Mouse (Mus musculus): Measurements from ENCODE around the gene Gstt1. TPM values are rescaled to one million over a fixed set of nuclear protein-coding genes. Genes with fewer than 3 reads are reported as not detected.

The Gstt1 gene
- total and polyA plus RNA-seq, 3 experiments: 1.3 to 3.8 TPM; not detected in 1

DNA sequence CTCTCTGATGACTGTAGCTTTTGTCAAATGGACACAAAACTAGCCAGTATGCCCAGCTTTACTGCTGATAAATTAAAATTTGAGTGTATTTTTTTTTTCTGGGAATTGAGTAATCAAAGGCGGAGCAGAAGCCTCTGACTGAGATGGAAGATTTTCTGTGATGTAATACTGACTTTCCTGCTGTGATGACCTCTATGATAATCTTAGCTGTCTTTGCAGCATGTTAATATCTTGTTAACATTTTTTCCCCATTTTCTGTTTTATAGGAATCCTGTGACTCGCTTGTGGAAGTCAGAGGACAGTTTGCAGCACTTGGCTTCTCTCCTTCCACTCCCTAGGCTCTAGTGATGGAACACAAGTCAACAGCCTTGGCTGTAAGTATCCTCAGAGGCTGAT lies 31.9 kb upstream of the Gstt1 start:
- H3K9ac ChIP-seq (ENCODE audit: control insufficient read depth, low read depth, low read length, poor library complexity, severe bottlenecking): no peak overlapping the region
- no peak for TF ChIP-seq ZMIZ1 (IDR thresholded peaks at IDR 0.05; ENCODE audit: low read depth, low read length)
- no peak for TF ChIP-seq BHLHE40 (IDR thresholded peaks at IDR 0.05; ENCODE audit: borderline replicate concordance, low read depth, low read length)
- no peak for TF ChIP-seq POLR2AphosphoS5 (IDR thresholded peaks at IDR 0.05; ENCODE audit: borderline replicate concordance, low read depth, low read length)
- TF ChIP-seq MEF2A (IDR thresholded peaks at IDR 0.05; ENCODE audit: extremely low read depth, insufficient replicate concordance, low read depth, low read length, poor library complexity, severe bottlenecking): no peak
- TF ChIP-seq TAL1 (IDR thresholded peaks at IDR 0.05; ENCODE audit: low read length): no peak
- TF ChIP-seq ZNF384 (IDR thresholded peaks at IDR 0.05; ENCODE audit: low read depth, low read length): no peak
- no peak for TF ChIP-seq USF1 (IDR thresholded peaks at IDR 0.05; ENCODE audit: low read depth, low read length)
- TF ChIP-seq TBP (IDR thresholded peaks at IDR 0.05; ENCODE audit: low read depth, low read length): no peak
- H3K4me1 ChIP-seq (ENCODE audit: control insufficient read depth in 1 of 2, insufficient read depth in 2 of 2, low read length in 2 of 2): peaks cover 3 to 43% of the 10 kb centered on the region in 2 experiments
- H3K9me3 ChIP-seq (replicated peaks; ENCODE audit: insufficient read depth, low read length): no peaks in the 10 kb centered on the region
- DNase-seq (ENCODE audit: low read depth, low spot score): no peak
- H3K36me3 ChIP-seq (ENCODE audit: control insufficient read depth in 1 of 2, insufficient read depth in 2 of 2, low read length in 2 of 2): peaks cover 0 to 36% of the 10 kb centered on the region in 2 experiments; a peak in 2 of 4 replicates
- no peak overlapping the region for H3K27ac ChIP-seq (ENCODE audit: control insufficient read depth, low read depth, low read length)
- H3K4me3 ChIP-seq (ENCODE audit: control insufficient read depth in 1 of 2, insufficient read depth in 1 of 2, low read depth in 2 of 2, low read length in 2 of 2): no peak overlapping the region
- H3K79me2 ChIP-seq (ENCODE audit: control insufficient read depth, insufficient read depth, low read length, poor library complexity): no peaks in the 10 kb centered on the region; the same call in 1 of the 2 replicates
- no peaks in the 10 kb centered on the region for H3K27me3 ChIP-seq (ENCODE audit: control insufficient read depth in 1 of 2, insufficient read depth in 2 of 2, low read length in 2 of 2)

DNA sequence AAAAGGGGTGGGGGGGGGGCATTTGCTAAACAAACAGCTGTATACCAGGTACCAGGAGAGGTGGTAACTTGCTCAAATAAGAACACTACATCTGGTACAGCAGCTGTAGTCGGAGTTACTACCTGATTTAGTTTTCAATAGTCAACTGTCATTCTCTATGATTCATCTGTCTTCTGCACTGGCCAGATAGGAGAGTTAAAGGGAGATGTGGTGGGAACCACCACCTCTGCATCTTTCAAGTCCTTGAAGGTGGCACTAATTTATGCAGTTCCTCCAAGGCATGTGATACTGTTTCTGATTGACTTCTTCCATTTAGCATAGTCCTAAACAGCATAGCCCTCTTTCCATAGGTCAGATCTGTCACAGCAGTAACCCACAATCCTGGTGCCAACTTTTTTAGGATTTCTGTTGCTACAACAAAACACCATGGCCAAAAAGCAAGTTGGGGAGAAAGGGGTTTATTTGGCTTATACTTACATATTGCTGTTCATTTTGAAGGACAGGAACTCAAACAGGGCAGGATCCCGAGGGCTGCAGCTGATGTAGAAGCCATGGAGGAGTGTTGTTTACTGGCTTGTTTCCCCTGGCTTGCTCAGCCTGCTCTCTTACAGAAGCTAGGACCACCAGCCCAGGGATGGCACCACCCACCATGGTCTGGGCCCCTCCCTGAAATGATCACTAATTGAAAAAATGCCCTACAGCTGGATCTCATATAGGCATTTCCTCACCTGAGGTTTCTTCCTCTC lies 31.3 kb upstream of the Gstt1 start:
- Histone ChIP-seq H3K4me1 (ENCODE audit: control insufficient read depth in 1 of 2, insufficient read depth in 2 of 2, low read length in 2 of 2) (peaks cover 3 to 42% of the 10 kb centered on the region in 2 experiments), H3K4me3 (ENCODE audit: control insufficient read depth in 1 of 2, insufficient read depth in 1 of 2, low read depth in 2 of 2, low read length in 2 of 2) (no peak overlapping the region), H3K9ac (ENCODE audit: control insufficient read depth, low read depth, low read length, poor library complexity, severe bottlenecking) (no peak overlapping the region), H3K36me3 (ENCODE audit: control insufficient read depth in 1 of 2, insufficient read depth in 2 of 2, low read length in 2 of 2) (peaks cover 0 to 32% of the 10 kb centered on the region in 2 experiments; a peak in 2 of 4 replicates), H3K9me3 (replicated peaks; ENCODE audit: insufficient read depth, low read length) (no peaks in the 10 kb centered on the region), H3K27ac (ENCODE audit: control insufficient read depth, low read depth, low read length) (peak overlapping the region; percentile 61), H3K27me3 (ENCODE audit: control insufficient read depth in 1 of 2, insufficient read depth in 2 of 2, low read length in 2 of 2) (no peaks in the 10 kb centered on the region), H3K79me2 (ENCODE audit: control insufficient read depth, insufficient read depth, low read length, poor library complexity) (no peaks in the 10 kb centered on the region)
- peak; percentile 55 for DNase-seq (ENCODE audit: low read depth, low spot score)
- no peak for TF ChIP-seq KAT2A (conservative IDR thresholded peaks at IDR 0.05; ENCODE audit: low read depth, low read length)
- TF ChIP-seq NELFE (IDR thresholded peaks at IDR 0.05; ENCODE audit: low read depth, low read length): peak; percentile 48
- TF ChIP-seq TCF12 (IDR thresholded peaks at IDR 0.05; ENCODE audit: low read depth, low read length): peak; percentile 44; the same call in 1 of the 2 replicates
- TF ChIP-seq CTCF (IDR thresholded peaks at IDR 0.05 in 2 of 3, conservative IDR thresholded peaks at IDR 0.05 in 1 of 3; ENCODE audit: control insufficient read depth in 1 of 3, insufficient read depth in 1 of 3, low read depth in 2 of 3, low read length in 3 of 3, poor library complexity in 1 of 3, severe bottlenecking in 1 of 3): no peak
- no peak for TF ChIP-seq ELF1 (IDR thresholded peaks at IDR 0.05; ENCODE audit: low read depth, low read length)
- no peak for TF ChIP-seq SIN3A (IDR thresholded peaks at IDR 0.05; ENCODE audit: low read length)
- TF ChIP-seq JUND (IDR thresholded peaks at IDR 0.05; ENCODE audit: low read depth, low read length): 0 out of 2 replicates have a peak, but pooled peaks have one; percentile 50
- peak in 1 of 2 experiments; percentile 89; a peak in 3 of 4 replicates for TF ChIP-seq POLR2A (IDR thresholded peaks at IDR 0.05; ENCODE audit: control insufficient read depth in 1 of 2, insufficient read depth in 1 of 2, low read depth in 1 of 2, low read length in 2 of 2, poor library complexity in 1 of 2)
- TF ChIP-seq RCOR1 (IDR thresholded peaks at IDR 0.05; ENCODE audit: low read depth, low read length): 0 out of 2 replicates have a peak, but pooled peaks have one; percentile 37
- TF ChIP-seq TBP (IDR thresholded peaks at IDR 0.05; ENCODE audit: low read depth, low read length): peak; percentile 98
- TF ChIP-seq GABPA (IDR thresholded peaks at IDR 0.05; ENCODE audit: low read depth, low read length): no peak
- peak; percentile 82 for TF ChIP-seq ZMIZ1 (IDR thresholded peaks at IDR 0.05; ENCODE audit: low read depth, low read length)
- peak; percentile 64 to 73 for TF ChIP-seq EP300 (IDR thresholded peaks at IDR 0.05; ENCODE audit: low read depth in 1 of 2, low read length in 2 of 2)
- peak; percentile 57; the same call in 1 of the 2 replicates for TF ChIP-seq ETS1 (IDR thresholded peaks at IDR 0.05; ENCODE audit: low read depth, low read length)
- TF ChIP-seq NRF1 (IDR thresholded peaks at IDR 0.05; ENCODE audit: insufficient read depth, low read depth, low read length, poor library complexity, severe bottlenecking): no peak
- TF ChIP-seq ZKSCAN1 (IDR thresholded peaks at IDR 0.05; ENCODE audit: low read depth, low read length): no peak
- TF ChIP-seq BHLHE40 (IDR thresholded peaks at IDR 0.05; ENCODE audit: borderline replicate concordance, low read depth, low read length): no peak
- no peak for TF ChIP-seq MYC (IDR thresholded peaks at IDR 0.05; ENCODE audit: low read depth, low read length)
- TF ChIP-seq GATA1 (IDR thresholded peaks at IDR 0.05; ENCODE audit: low read depth, low read length): peak; percentile 64
- TF ChIP-seq ZC3H11A (IDR thresholded peaks at IDR 0.05; ENCODE audit: low read depth, low read length): no peak
- no peak for TF ChIP-seq USF2 (IDR thresholded peaks at IDR 0.05; ENCODE audit: borderline replicate concordance in 1 of 2, insufficient read depth in 1 of 2, low read depth in 1 of 2, low read length in 2 of 2)
- 0 out of 2 replicates have a peak, but pooled peaks have one; percentile 34 for TF ChIP-seq POLR2AphosphoS2 (IDR thresholded peaks at IDR 0.05; ENCODE audit: low read length)
- TF ChIP-seq POLR2AphosphoS5 (IDR thresholded peaks at IDR 0.05; ENCODE audit: borderline replicate concordance, low read depth, low read length): no peak
- peak; percentile 76 for TF ChIP-seq TAL1 (IDR thresholded peaks at IDR 0.05; ENCODE audit: low read length)

Measured in MEL (cell line).